Mouse (Mus musculus) adrenal gland, postnatal 25 days (tissue): Measurements from ENCODE around the gene 1700022I11Rik. TPM values are rescaled to one million over a fixed set of nuclear protein-coding genes. Genes with fewer than 3 reads are reported as not detected.
"Not testable (repeated sequence)": the region's sequence is repeated elsewhere in the genome, so short reads cannot be mapped to it uniquely, and the experiment has no call there.

Experiments used
- DNase-seq: peaks from one replicate; pipeline ENCODE4 v3.0.0; 2021; ENCODE audit warnings: mixed read lengths
- total RNA-seq: library from RNA; stranded (reverse); gene quantifications from 2 replicates; pipeline ENCODE4 v1.2.3, GENCODE M21; 2021

Gene 1700022I11Rik
- total RNA-seq, 1 experiment from 2014 or later, result not detected

DNA sequence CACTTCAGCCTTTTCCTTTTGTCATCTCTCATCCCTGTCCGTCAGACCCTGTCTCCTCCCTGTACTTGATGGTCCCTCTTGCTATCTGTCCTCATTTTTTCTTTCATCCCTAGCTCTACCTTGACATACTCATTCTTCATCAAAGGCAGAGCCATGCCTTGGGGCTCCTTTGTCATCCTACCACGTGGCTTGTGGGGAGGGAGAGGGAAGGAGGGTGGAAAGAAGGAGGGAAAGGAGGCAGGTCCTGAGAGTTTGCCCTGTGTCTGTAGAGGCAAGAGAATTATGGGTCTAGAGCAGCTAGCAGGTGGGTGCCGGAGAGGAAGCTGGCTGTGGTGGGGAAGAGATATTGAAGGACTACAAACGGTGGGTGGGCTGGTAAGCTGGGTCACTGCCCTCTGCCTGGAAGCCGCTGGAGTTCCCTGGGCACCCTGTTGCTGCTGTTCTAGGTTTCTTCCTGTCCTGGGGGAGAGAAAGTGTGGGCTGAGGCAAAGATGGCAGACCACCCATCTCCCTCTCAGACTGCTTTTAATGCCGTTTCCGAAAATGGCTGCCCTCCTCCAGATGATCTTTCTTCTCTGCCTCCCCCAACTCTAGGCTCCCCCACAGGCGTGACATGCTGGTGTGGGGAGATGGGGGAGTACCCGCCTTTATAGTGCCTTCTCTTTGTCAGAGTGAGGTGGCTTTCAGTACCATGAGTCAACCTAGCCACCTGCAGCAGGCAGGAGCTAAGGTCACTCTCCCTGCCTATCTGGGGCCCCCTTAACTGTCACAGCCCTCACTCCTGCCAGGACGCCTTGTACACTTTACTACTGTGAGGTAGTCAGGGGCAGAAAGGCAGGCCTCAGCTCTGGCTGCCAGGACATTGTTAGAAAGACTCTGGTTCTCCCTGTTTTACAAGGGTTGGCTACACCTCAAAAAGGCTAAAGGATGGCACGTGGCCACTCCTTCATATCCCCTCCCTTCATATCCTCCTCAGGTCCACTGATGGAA, 17.9 kb upstream of the 1700022I11Rik start:
- DNase-seq, result no peak

DNA sequence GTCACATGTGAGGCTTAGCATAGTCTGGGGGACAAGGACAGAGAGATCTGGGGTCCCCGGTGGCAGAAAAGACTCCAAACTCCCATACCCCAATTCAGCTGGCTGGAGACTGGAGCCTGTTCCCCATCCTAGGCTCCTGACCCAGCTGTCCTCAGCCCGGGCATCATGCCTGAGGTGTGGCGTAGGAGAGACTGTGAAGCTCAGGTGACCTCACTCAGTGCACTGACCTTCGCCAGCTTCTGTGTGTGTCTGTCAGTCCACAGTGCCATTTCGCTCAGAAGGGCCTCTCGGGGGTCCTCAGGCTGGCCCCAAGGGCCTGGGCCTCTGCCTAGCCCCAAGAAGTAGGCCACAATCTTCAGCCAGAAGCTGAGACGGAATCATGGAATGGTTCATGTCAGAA, 16.8 kb upstream of the 1700022I11Rik start:
- DNase-seq, result no peak

DNA sequence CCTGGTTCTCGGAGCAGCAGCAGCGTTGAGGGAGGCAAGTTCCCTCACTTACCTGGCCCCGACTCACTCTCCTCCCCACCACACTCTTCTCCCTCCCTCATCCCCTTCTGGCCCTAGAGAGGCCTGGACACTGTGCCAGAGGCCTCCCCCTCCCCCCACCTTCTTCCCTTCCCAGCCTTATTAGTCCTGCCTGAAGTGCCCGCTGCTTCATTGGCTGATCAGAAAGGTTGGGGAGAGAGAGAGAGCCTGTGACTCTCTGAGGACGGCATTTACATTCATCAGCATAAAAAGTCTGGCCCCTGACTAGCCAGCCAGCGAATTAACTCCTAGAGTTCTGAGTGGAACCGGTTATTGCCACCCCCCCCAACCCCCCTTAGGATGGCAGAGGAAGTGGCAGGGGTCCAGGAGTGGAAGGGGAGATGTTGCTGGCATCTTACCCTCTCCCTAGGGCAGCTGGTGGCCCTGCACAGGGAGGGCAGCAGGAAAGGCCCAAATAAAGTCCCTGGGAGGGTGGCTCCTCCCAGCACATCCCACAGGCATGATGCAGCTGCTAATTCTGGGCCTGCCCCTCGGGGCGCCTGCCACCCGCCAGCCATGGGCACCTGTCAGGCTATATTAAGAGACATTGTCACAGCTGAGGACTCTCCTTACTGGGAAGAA, 15.8 kb upstream of the 1700022I11Rik start:
- DNase-seq, result no peak

DNA sequence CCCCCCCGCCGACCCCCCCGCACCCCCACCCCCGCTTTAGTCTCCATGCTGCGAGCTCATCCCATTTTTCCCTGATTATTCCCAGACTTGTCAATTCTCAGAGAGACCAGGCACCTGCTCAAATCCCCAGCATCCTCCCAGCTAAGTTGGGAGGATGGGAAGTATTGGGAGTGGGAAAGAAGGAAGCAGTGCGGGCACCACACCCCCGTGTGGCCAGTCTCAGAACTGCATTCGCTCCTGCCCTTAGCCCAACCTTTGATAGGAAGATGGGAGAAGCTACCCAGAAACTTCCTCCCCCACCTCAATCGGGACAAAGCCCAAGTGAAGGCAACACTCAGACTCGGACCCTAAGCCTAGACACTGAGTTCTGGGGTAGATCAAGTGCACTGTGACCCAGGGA, 15.1 kb upstream of the 1700022I11Rik start:
- peak; percentile 70 for DNase-seq

DNA sequence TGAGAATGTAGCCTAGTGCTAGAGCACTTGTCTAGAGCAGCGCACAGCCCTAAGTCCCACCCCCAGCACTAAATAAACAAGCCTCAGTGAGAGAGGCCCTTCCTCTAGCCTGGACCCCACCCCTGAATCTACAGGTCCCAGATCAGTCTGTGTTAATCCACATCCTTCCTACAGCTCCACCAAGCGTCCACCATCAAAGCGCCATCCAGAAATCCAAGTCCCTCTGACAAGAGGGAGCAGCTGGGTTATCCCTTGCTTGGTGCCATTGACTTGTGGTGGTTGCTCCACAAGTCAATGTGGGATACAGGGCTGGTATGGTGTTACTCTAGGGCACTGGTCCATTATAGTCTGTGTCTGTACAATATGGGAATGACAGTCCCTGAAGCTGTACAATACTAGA, 14.2 kb upstream of the 1700022I11Rik start:
- DNase-seq, result no peak

DNA sequence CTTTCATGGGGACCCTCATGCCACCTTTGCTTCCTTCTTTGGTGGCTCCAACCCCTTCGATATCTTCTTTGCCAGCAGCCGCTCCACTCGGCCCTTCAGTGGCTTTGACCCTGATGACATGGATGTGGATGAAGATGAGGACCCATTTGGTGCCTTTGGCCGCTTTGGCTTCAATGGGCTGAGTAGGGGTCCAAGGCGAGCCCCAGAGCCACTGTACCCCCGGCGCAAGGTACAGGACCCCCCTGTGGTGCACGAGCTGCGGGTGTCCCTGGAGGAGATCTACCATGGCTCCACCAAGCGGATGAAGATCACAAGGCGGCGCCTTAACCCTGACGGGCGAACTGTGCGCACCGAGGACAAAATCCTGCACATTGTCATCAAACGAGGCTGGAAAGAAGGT, 12.8 kb upstream of the 1700022I11Rik start:
- DNase-seq, result no peak

DNA sequence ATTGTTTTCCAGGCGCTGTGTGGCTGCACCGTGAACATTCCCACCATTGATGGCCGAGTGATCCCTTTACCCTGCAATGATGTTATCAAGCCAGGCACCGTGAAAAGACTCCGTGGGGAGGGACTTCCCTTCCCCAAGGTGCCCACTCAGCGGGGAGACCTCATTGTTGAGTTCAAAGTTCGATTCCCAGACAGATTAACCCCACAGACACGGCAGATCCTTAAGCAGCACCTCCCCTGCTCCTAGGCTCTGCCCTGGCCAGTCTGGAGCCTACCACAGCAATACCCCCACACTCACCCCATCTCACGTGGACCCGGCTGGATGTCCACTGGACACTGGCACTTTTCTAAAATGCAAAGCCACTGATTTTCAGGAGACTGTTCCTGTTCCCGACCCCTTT, 12.1 kb upstream of the 1700022I11Rik start:
- no peak for DNase-seq

DNA sequence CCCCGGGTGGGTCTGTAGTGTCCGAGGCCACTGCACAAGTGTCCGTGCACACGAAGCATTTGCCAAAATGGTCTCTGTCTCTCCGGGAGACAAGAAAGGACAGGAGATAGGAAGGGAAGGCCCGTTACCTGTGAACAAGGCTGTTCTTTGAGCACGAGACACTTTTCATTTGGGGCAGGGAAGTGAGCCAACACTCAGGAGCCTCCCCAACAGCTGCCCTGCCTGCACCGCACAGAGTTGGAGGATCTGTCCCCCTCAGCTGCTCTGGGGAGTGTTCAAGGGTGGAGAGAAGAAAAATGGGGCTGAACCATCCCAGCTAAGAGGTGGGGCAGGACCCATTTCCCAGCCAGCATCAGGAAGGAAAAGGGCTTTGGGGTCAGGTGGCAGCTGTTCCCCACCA, 11.4 kb upstream of the 1700022I11Rik start:
- DNase-seq, result no peak

DNA sequence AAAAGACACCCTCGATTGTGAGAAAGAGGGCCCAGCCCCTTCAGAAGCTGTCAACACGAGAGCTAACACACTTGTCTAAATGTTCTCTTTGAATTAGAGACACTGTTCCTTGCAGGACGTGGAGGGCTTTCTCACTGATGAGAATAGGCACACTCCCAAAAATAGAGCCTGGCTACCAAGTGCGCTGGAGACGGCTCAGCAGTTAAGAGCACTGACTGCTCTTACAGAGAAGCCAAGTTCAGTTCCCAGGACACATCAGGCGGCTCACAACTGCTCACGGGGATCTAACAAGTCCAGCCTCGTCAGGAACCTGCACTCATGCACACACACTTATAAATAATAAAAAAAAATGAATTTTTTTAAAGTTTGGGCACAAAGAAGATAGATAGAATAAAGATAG, 10.5 kb upstream of the 1700022I11Rik start:
- no peak for DNase-seq

DNA sequence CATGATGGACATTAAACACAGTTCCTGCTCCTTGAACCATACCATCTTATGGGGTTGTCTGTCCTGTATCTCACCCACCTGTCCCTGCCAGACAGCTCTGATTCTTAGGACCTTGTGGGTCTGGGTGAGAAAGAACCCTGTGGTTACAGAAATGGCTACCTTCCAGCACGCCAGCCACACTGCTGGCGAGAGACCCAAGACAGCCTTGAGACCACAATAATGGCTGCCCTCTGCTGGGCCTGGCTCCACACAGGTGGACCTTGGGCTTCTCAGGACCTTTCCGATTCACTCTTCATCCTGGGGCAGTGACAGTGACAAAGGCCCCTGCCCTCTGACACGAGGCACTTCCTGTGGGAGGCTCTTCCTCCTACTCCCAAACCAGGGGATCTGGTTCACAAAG, 10.0 kb upstream of the 1700022I11Rik start:
- no peak for DNase-seq

DNA sequence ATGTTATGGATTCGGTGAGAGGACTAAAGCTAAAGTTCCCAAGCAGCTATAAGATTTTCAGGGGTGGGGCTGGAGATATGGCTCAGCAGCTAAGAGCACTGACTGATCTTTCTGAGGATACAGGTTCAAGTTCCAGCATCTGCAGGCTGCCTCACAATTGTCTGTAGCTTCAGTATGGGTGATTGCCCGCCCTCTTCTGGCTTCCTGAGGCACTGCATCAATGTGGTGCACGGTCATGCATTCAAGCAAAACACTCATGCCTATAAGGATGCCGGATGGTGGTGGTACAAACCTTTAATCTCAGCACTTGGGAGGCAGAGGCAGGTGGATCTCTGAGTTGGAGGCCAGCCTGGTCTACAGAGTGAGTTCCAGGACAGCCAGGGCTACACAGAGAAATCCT, 7.8 kb upstream of the 1700022I11Rik start:
- DNase-seq, result peak; percentile 57

DNA sequence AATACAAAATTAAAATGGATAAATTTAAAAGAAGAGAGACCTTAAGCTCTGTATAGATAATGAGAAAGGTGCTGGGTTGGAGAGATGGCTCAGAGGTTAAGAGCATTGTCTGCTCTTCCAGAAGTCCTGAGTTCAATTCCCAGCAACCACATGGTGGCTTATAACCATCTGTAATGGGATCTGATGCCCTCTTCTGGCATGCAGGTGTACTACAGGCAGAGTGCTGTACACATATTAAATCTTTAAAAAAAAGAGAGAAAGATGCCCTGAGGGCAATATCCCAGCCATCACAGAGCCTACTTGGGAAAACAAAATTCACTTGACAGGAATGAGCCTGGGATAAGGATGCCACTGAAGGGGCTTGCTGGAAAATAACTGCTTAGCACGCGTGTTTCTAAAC, 5.9 kb upstream of the 1700022I11Rik start:
- DNase-seq, result no peak

DNA sequence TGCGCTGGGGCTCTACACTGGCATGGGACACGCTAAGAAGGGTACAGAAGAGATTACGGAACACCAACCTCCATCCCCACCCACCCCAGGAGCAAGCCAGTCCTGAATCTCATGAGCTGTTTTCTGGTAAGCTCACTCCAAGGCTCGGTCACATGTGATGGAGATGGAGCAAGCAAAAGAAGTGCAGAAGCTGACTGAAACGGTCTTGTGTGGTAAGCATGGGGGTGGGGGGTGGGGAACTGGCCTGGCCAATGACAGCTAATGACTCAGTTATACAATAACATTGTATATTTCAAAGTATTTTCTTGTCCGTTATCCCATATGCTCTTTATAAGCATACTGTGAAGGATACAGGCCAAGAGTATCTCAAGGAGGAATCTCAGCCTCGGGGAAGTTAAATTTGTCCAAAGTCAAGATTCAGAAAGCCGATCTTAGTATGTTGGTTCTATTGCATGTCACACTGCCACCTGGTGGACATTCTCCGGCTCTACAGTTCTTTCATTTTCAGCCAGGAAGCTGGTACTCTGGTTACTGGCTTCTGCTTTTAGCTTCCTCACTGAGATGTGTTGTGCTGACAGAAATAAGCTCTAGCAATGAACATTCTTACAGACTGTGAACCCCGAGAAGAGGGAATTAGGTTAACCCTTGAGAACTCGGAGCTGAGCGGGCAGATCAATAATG, 4.2 kb upstream of the 1700022I11Rik start:
- no peak for DNase-seq

DNA sequence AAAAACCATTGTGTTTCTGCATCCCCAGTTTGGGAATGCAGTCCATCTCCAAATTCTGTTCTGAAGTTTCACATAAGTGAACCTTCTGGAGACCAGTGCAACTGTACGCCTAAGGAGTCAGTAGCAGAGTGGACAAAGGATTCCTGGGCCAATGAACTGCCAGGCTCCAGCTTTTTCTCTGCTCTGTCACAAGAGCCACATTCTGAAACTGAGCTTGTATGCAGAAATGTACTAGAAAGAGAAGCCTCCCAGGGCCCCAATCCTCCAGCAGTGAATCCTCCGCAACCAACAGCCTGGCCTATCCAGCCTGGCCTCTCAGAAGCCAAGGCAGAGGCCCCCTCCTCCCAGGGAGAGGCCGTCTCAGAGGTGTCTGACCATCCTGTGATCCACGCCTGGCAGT, 3.5 kb downstream of the 1700022I11Rik start:
- DNase-seq, result no peak

DNA sequence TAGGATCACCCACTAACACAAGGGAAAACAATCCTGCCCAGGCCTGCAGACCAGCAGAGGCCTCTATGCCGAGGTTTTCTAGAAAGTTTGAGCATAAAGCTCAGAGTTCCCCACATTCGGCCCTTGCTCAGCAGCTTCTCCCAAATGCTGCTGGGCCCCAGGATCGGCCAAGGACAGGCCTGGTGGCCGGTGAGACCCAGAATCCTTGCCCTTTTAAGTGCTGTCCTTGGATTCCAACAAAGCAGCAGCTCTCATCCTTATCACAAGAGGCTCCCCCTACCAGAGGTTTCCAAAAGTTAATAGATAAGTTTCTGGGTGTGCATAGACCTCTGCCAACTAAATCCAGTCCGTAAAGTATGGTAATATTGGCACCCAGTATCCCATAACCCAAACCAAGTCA, 4.5 kb downstream of the 1700022I11Rik start:
- DNase-seq, result no peak

DNA sequence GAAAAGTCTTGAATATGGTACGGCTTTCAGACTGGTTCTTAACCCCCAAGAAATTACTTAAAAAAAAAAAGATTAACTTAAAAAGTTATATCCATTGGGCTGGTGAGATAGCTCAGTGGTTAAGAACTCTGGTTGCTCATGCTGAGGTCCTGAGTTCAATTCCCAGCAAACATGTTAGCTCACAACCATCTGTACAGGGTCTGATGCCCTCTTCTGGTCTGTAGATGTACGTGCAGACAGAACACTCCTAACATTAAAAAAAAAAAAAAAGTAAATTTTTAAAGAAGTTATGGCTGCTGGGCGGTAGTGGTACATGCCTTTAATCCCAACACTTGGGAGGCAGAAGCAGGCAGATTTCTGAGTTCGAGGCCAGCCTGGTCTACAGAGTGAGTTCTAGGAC, 8.7 kb downstream of the 1700022I11Rik start:
- DNase-seq, result no peak

DNA sequence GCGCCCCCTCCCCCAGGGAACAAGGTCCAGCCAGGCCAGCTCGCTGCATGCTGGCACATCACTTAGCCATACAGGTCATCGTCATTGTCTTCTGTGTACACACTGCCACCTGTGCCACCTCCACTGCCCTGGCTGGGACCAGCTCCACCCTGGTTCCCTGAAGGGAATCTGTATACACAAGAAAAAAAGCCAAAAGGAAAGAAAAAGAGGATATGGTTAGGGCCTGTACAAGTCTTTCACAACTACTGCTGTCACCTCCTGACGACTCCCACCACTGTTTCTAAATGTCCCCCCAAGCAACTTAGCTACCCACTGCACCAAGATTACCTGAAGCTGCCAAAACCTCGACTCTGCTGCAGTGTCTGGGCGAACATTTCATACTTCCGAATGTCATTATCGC, 11.1 kb downstream of the 1700022I11Rik start:
- not testable (repeated sequence) for DNase-seq

DNA sequence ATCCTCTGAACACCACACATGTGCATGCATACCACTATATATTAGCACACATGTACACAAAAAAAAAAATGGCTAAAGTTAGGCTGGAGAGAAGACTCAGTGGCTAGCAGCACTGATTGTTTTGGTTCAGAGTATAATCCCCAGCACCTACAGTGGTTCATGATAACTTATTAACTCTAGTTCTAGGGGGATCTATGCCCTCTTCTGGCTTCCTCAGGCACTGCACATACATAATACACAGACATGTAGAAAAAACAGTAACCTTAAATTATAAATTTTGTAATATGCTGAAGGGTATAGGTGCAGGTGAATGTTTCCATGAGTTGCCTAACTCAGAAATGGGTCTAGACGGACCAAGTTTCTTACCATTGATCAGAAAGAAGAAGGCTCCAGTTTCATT, 18.9 kb downstream of the 1700022I11Rik start:
- no peak for DNase-seq

DNA sequence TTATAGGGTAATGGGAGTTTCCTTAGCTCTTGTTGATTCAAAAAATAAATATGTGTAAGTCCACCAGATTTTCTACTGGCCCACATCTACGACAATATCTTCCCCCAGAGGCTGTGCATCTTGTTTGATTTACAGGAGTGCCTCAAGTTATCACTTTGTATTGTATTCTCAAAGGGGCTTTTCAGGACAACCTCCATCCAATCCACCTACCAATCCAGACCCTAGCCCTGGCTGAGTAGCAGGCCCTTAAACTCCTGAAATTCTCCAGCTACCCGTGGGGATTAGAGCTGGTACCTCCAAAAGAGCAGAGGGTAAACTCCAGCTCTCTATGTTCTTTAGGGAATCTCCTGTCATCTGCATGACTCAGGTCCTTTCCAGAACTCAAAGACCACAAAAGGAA, 28.6 kb downstream of the 1700022I11Rik start:
- DNase-seq, result no peak

DNA sequence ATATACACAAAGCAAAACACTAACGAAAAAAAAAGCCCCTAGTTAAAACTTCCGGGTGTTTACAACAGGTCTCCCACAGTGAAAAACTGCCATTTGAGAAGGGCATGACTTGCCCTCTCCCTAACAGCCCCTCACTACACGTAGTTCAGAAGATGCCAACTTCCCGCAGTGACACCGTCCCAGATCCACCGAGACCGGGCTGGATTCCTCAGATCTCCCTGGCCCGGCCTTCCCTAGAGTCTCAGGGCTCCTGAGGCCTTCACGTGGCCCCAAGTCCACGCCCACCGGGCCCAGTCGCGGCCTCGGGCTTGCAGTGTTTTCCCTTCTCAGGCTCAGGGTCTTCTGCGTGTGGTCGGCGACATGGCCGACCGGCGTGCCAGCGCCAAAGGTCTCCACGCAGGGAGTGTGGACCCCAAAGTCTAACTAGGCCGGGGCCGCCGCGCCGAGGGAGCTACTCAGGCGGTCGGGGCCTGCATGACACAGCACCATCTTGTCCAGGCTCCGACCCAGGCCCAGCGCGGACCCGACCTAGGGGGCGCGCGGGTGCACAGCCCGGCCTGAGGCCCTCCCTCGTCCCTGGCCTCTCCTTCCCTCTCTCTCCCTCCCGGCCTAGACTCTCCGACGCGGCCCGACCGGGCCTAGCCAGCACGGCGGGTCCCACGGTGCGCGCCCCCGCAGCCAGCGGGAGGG, 30.2 kb downstream of the 1700022I11Rik start:
- peak; percentile 81 for DNase-seq

DNA sequence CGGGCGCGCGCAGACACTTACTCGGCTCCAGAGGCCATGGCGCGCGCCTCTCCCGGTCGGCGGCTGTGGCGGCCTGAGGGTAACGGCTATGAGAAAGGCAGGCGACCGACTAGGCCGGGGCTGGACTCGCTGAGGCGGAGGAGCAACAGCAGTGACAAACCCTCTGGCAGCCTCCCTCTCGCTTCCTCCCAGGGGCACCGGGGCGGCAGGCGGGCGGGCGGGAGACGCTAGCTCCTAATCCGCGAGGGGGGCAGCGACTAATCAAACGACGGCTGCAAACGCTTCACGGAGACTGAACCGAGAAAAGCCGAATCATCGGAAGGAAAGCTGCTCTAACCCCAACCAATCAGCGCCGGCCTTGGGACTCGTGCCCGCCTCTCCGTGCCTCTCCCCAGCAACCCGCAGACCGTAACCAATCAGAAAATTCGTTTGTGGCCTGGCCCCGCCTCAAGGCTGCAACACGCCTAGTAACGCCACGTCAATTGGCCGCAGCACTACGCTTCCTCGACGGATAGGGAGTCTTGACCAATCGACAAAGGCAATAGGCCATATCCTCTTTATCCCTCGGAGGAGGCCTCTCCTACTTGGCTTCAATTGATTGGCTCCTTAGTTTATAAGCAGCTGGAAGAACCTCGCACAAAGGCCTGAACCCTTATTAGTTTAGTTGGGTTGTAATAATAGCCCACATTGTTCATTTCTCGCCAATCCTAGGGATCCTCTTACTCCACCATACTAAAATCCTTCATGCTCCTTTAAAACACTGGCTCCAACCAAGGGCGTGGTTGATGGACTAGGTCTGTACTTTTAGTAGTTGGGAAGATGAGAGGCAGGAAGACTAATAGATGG, 31.0 kb downstream of the 1700022I11Rik start, which contains the start of gene Vcp:
Gene Vcp, minus strand, starts transcription at position 367 of the 846 bp plus-strand sequence.
- DNase-seq, result peak; percentile 98
